Mouse (Mus musculus) liver, postnatal 0 days (tissue): ENCODE results near the gene Ambra1. TPM values are rescaled to one million over a fixed set of nuclear protein-coding genes. Genes with fewer than 3 reads are reported as not detected.

ENCODE experiments used
- ATAC-seq: fragments of 200-750 bp; cut with Nextera tagmentation; 2 replicates; pipeline ENCODE4 v1.8.0; 2017; ENCODE audit warnings: mild to moderate bottlenecking, moderate library complexity
- DNase-seq: peaks from one replicate; pipeline ENCODE4 v3.0.0-alpha.2; 2016
- H3K27ac ChIP-seq: fragments of 300-500 bp; sonication (generic); 2 replicates; pipeline ENCODE4 v1.5.1; 2014; ENCODE audit warnings: antibody characterized with exemption, moderate library complexity, mild to moderate bottlenecking, low read depth
- H3K27me3 ChIP-seq: fragments of 300-500 bp; sonication (generic); 2 replicates; pipeline ENCODE4 v1.6.1; 2014; ENCODE audit warnings: low read length, control low read depth, mixed read lengths; ENCODE audit not compliant: insufficient read depth
- H3K36me3 ChIP-seq: fragments of 300-500 bp; sonication (generic); replicated peaks from 2 replicates; pipeline ENCODE4 v1.6.1; 2014; ENCODE audit warnings: mild to moderate bottlenecking, control low read depth, low read length, moderate library complexity, mixed read lengths; ENCODE audit not compliant: insufficient read depth
- H3K4me1 ChIP-seq: fragments of 300-500 bp; sonication (generic); 2 replicates; pipeline ENCODE4 v1.6.1; 2014; ENCODE audit warnings: antibody characterized with exemption, mild to moderate bottlenecking, control low read depth; ENCODE audit not compliant: insufficient read depth
- H3K4me2 ChIP-seq: fragments of 300-500 bp; sonication (generic); 2 replicates; pipeline ENCODE4 v1.6.1; 2014; ENCODE audit warnings: low read depth, mild to moderate bottlenecking, low read length, moderate library complexity, mixed read lengths
- H3K4me3 ChIP-seq: fragments of 300-500 bp; sonication (generic); 2 replicates; pipeline ENCODE4 v1.5.1; 2014; ENCODE audit warnings: low read depth, low read length
- H3K9ac ChIP-seq: fragments of 300-500 bp; sonication (generic); replicated peaks from 2 replicates; pipeline ENCODE4 v1.6.1; 2014; ENCODE audit warnings: mild to moderate bottlenecking, moderate library complexity
- H3K9me3 ChIP-seq: fragments of 300-500 bp; sonication (generic); 2 replicates; pipeline ENCODE4 v1.6.1; 2016; ENCODE audit warnings: mild to moderate bottlenecking, control low read depth, low read length, mixed read lengths
- CTCF ChIP-seq: sonication (generic); IDR thresholded peaks from 2 replicates; pipeline ENCODE4 v1.5.1; 2016; ENCODE audit warnings: antibody characterized with exemption, low read depth
- EP300 ChIP-seq: IDR thresholded peaks from 2 replicates; pipeline ENCODE4 v1.6.1; 2016; ENCODE audit warnings: antibody characterized with exemption, low read depth, mild to moderate bottlenecking
- WGBS: fragments of 180-500 bp; shearing (Covaris S2); extraction: QIAGEN DNeasy Blood & Tissue Kit; methylation state at CpG from one replicate; pipeline ENCODE4 v1.1.7; 2014; ENCODE audit not compliant: insufficient replicate concordance; 5-methylcytosine and 5-hydroxymethylcytosine counted together
- polyA plus RNA-seq: library from polyadenylated mRNA; unstranded; fragments of >200 nt; fragmentation: Nextera tagmentation; extraction: Ambion mirVana; gene quantifications from 2 replicates; pipeline ENCODE4 v1.2.1, GENCODE M21; 2015

Gene Ambra1
- polyA plus RNA-seq, 1 experiment from 2014 or later, result 3.5 TPM

GRCm38 (mm10) chr2:91903171-91903925 lies 173.4 kb downstream of the Ambra1 start:
- Histone ChIP-seq H3K4me3 (no peak overlapping the region), H3K27ac (no peak overlapping the region), H3K36me3 (peaks cover 18% of the 10 kb centered on the region), H3K9me3 (no peaks in the 10 kb centered on the region), H3K4me1 (0 out of 2 replicates have a peak, but pooled peaks cover 2% of the 10 kb centered on the region), H3K27me3 (no peaks in the 10 kb centered on the region), H3K4me2 (no peak overlapping the region), H3K9ac (no peak overlapping the region)
- DNase-seq, result no peak
- WGBS, result 86% methylated on average over 3 of the region's 3 CpGs
- no peak for ATAC-seq
- TF ChIP-seq EP300 (no peak), CTCF (no peak)

GRCm38 (mm10) chr2:91904618-91905307 lies 174.8 kb downstream of the Ambra1 start:
- TF ChIP-seq CTCF, result no peak
- no peak for DNase-seq
- no peak overlapping the region for H3K27ac ChIP-seq
- H3K9me3 ChIP-seq, result no peaks in the 10 kb centered on the region
- H3K27me3 ChIP-seq, result no peaks in the 10 kb centered on the region
- H3K4me1 ChIP-seq, result 0 out of 2 replicates have a peak, but pooled peaks cover 2% of the 10 kb centered on the region
- no peak overlapping the region for H3K4me2 ChIP-seq
- H3K4me3 ChIP-seq, result no peak overlapping the region
- peaks cover 21% of the 10 kb centered on the region for H3K36me3 ChIP-seq
- ATAC-seq, result no peak
- no peak overlapping the region for H3K9ac ChIP-seq
- WGBS, result 76% methylated on average over 5 of the region's 5 CpGs

GRCm38 (mm10) chr2:91906141-91906540 lies 176.2 kb downstream of the Ambra1 start:
- TF ChIP-seq EP300 (no peak), CTCF (no peak)
- no peaks in the 10 kb centered on the region for H3K9me3 ChIP-seq
- H3K4me2 ChIP-seq, result no peak overlapping the region
- peaks cover 21% of the 10 kb centered on the region for H3K36me3 ChIP-seq
- 88% methylated on average over 2 of the region's 2 CpGs for WGBS
- DNase-seq (no peak), ATAC-seq (no peak)
- H3K27me3 ChIP-seq, result no peaks in the 10 kb centered on the region
- no peak overlapping the region for H3K9ac ChIP-seq
- H3K4me1 ChIP-seq, result 0 out of 2 replicates have a peak, but pooled peaks cover 2% of the 10 kb centered on the region
- H3K27ac ChIP-seq, result no peak overlapping the region
- no peak overlapping the region for H3K4me3 ChIP-seq

- DNase-seq, result no peak
- H3K4me3 ChIP-seq, result no peak overlapping the region
- no peaks in the 10 kb centered on the region for H3K9me3 ChIP-seq
- H3K27ac ChIP-seq, result no peak overlapping the region
- TF ChIP-seq EP300 (no peak), CTCF (no peak)
- H3K27me3 ChIP-seq, result no peaks in the 10 kb centered on the region
- H3K9ac ChIP-seq, result no peak overlapping the region
- H3K4me1 ChIP-seq, result 0 out of 2 replicates have a peak, but pooled peaks cover 5% of the 10 kb centered on the region
- no peak for ATAC-seq
- H3K36me3 ChIP-seq, result peaks cover 59% of the 10 kb centered on the region
- 59% methylated on average over 3 of the region's 3 CpGs for WGBS
- no peak overlapping the region for H3K4me2 ChIP-seq
Measured at GRCm38 (mm10) chr2:91912616-91913015, 182.7 kb downstream of the Ambra1 start.

GRCm38 (mm10) chr2:91913328-91914110 lies 183.6 kb downstream of the Ambra1 start:
- Histone ChIP-seq H3K4me3 (no peak overlapping the region), H3K9me3 (no peaks in the 10 kb centered on the region), H3K4me2 (no peak overlapping the region), H3K27ac (no peak overlapping the region), H3K9ac (no peak overlapping the region), H3K4me1 (0 out of 2 replicates have a peak, but pooled peaks cover 5% of the 10 kb centered on the region), H3K27me3 (no peaks in the 10 kb centered on the region), H3K36me3 (peaks cover 62% of the 10 kb centered on the region)
- TF ChIP-seq CTCF, result no peak
- no peak for TF ChIP-seq EP300
- no peak for DNase-seq
- WGBS, result 71% methylated on average over 7 of the region's 7 CpGs
- no peak for ATAC-seq
